Mouse (Mus musculus) left cerebral cortex, adult 6 months (tissue): ENCODE data around the gene Raet1e. TPM values are rescaled to one million over a fixed set of nuclear protein-coding genes. Genes with fewer than 3 reads are reported as not detected.

Experiments
- long read RNA-seq, 2 experiments: library from polyadenylated mRNA; unstranded; transcript quantifications; one replicate each; pipeline ENCODE4 v2.0.0; 2019 to 2020
- polyA plus RNA-seq: library from polyadenylated mRNA; unstranded; fragments of <200 nt; fragmentation: Nextera tagmentation; gene quantifications from 2 replicates; pipeline ENCODE4 v1.2.3, GENCODE M21; 2021

Gene Raet1e
- not detected in 2 replicates for polyA plus RNA-seq
- long read RNA-seq, experiment 1, partial matches to known transcripts, result 0 of 1 reads
- long read RNA-seq, experiment 1, other reads (novel, unspliced or antisense), result 1 of 1 reads
- long read RNA-seq, experiment 2, result 0 reads

GRCm38 (mm10) chr10:22158310-22158999, at the start of gene Raet1e, which contains the start of gene H60b:
Gene Raet1e, plus strand, starts transcription at chr10:22158569.
Gene H60b, plus strand, starts transcription at chr10:22158586.

GRCm38 (mm10) chr10:22149073-22149690, 9.2 kb upstream of the Raet1e start, which contains the start of gene E030030I06Rik:
Gene E030030I06Rik, minus strand, starts transcription at chr10:22149270.

GRCm38 (mm10) chr10:22360252-22360651, 201.9 kb downstream of the Raet1e start, which contains the start of gene Raet1d:
Gene Raet1d, plus strand, starts transcription at chr10:22360552.

Other genes starting within 250 kb of the Raet1e start
- not detected in 2 replicates for gene 4930444G20Rik, start 90.5 kb upstream of the Raet1e start, polyA plus RNA-seq
- 0.38 and 2.4 TPM in 2 replicates for gene E030030I06Rik, start 9.3 kb upstream of the Raet1e start, polyA plus RNA-seq
- gene H60b, start within 50 bp of the Raet1e start, polyA plus RNA-seq, result 0.89 and 1.1 TPM in 2 replicates
- 0.18 and 0.30 TPM in 2 replicates for gene Raet1d, start 202.0 kb downstream of the Raet1e start, polyA plus RNA-seq